Mouse (Mus musculus) brain, embryonic 14.5 days (tissue): ENCODE results near the gene Fam136a.

Experiments
- CTCF ChIP-seq: fragments of 200-500 bp; IDR thresholded peaks from 2 replicates; pipeline ENCODE4 v1.5.1; 2012; ENCODE audit warnings: inconsistent platforms, mild to moderate bottlenecking, moderate library complexity, borderline replicate concordance; ENCODE audit not compliant: insufficient read depth, insufficient read length; ENCODE audit errors: extremely low read depth
- POLR2A ChIP-seq: fragments of 200-500 bp; IDR thresholded peaks from 2 replicates; pipeline ENCODE4 v1.6.1; 2012; ENCODE audit warnings: mild to moderate bottlenecking, inconsistent platforms, borderline replicate concordance; ENCODE audit not compliant: poor library complexity, insufficient read depth, insufficient read length, severe bottlenecking; ENCODE audit errors: extremely low read depth

- TF ChIP-seq POLR2A (no peak), CTCF (peak; percentile 9; the same call in 1 of the 2 replicates)
Observed at GRCm38 (mm10) chr6:86354948-86355347, 10.5 kb upstream of the Fam136a start.
